Mouse (Mus musculus): ENCODE data around the gene Ncapg2. TPM values are rescaled to one million over a fixed set of nuclear protein-coding genes. Genes with fewer than 3 reads are reported as not detected.
A peak's percentile ranks its signal among the peaks of the same experiment; 100 is the strongest.

The Ncapg2 gene
- polyA plus RNA-seq, 1 experiment from 2014 or later, result 21.2 TPM

DNA sequence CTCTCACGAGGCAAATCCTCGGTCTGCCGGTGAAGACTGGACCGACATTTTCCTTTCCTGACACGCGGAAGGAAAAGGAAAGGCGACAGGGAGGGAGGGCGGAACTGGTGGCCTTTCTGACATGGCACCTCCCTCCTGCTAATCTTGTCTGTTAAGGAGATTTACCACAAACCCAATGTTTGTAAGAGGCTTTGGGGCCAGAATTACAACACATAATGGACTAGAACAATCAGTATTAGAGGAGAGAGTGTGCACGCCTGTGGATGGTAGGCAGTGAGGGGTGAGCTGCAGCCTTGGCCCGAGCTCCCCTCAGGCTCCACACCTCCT, 81.2 kb downstream of the Ncapg2 start:
- ATAC-seq (no peak), DNase-seq (no peak)
- Histone ChIP-seq H3K4me3 (ENCODE audit: low read depth, low read length) (peak overlapping the region; percentile 34), H3K4me2 (ENCODE audit: low read depth, low read length) (peak overlapping the region; percentile 71), H3K27me3 (ENCODE audit: insufficient read depth, low read length) (peaks cover 34% of the 10 kb centered on the region), H3K9ac (replicated peaks) (no peak overlapping the region), H3K4me1 (ENCODE audit: insufficient read depth) (peaks cover 8% of the 10 kb centered on the region; the same call in 1 of the 2 replicates), H3K36me3 (replicated peaks; ENCODE audit: insufficient read depth, low read length) (no peaks in the 10 kb centered on the region), H3K27ac (ENCODE audit: low read depth) (no peak overlapping the region), H3K9me3 (ENCODE audit: low read length) (no peaks in the 10 kb centered on the region)
- 9% methylated on average over 10 of the region's 10 CpGs for WGBS (ENCODE audit: insufficient replicate concordance)
- TF ChIP-seq CTCF (IDR thresholded peaks at IDR 0.05; ENCODE audit: low read depth), result no peak
- TF ChIP-seq EP300 (IDR thresholded peaks at IDR 0.05; ENCODE audit: low read depth), result no peak

DNA sequence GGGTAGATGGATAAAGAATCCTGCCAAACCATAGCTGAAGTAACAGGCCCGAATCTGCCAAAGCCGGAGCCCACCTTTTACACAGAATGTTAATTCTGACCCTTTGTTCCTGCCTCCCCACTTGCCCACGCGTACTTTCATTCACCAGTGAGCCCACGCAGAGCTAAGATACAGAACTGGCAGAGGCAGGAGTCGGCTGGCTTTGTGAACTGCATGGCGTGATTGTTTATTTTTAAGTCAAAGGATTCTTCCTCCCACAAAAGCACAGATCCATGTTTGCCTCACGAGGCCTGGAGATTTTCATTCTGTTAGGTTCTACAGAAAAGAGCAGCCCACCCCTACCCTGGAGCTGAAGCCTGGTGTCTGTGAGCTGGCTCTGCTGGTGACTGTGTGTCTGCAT, 83.6 kb downstream of the Ncapg2 start:
- TF ChIP-seq CTCF (IDR thresholded peaks at IDR 0.05; ENCODE audit: low read depth) (no peak), EP300 (IDR thresholded peaks at IDR 0.05; ENCODE audit: low read depth) (no peak)
- WGBS (ENCODE audit: insufficient replicate concordance), result 65% methylated on average over 8 of the region's 8 CpGs
- Histone ChIP-seq H3K27ac (ENCODE audit: low read depth) (no peak overlapping the region), H3K9me3 (ENCODE audit: low read length) (no peaks in the 10 kb centered on the region), H3K4me3 (ENCODE audit: low read depth, low read length) (no peak overlapping the region), H3K4me2 (ENCODE audit: low read depth, low read length) (no peak overlapping the region), H3K9ac (replicated peaks) (no peak overlapping the region), H3K4me1 (ENCODE audit: insufficient read depth) (peaks cover 6% of the 10 kb centered on the region; the same call in 1 of the 2 replicates), H3K36me3 (replicated peaks; ENCODE audit: insufficient read depth, low read length) (no peaks in the 10 kb centered on the region), H3K27me3 (ENCODE audit: insufficient read depth, low read length) (peaks cover 31% of the 10 kb centered on the region)
- DNase-seq (no peak), ATAC-seq (no peak)

DNA sequence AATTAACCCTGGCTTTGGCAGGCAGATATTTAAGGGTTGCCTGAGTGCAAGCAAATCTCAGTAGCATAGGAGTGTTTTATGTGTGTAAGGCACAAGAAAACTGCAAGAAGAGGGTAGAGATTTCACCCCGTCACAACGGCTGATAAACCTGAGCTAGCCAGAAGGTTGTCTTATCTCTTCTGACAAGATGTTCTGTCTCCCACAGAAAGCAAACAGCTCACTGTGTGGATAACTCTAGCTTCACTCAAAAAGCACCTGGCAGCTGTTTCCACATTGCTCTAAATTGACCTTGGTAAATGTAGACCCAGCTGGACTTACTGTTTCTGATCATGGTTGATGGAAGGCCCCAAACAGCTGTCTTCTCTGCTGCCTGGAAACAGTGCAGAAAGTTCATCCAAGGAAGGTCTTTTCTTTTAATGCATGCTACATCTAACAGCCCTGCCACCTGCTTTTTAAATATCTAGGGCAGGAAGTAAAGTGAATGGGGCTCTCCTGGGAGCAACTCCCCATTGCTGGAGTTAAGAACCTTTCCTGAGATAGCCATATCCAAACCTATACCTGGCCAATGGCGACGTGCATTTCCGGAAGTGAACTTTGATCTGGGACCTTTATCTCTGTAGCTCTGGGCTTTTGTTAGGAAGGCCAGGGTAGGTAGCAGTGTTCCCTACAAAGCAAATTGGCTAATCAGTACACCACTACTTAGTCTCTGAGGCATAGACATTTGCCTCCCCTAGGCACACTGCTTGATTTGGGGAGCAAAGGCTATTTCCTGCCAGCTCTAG, 85.6 kb downstream of the Ncapg2 start:
- 54% methylated on average over 5 of the region's 5 CpGs for WGBS (ENCODE audit: insufficient replicate concordance)
- H3K4me1 ChIP-seq (ENCODE audit: insufficient read depth), result peaks cover 5% of the 10 kb centered on the region; the same call in 1 of the 2 replicates
- no peak overlapping the region for H3K4me3 ChIP-seq (ENCODE audit: low read depth, low read length)
- H3K9ac ChIP-seq (replicated peaks), result no peak overlapping the region
- H3K4me2 ChIP-seq (ENCODE audit: low read depth, low read length), result no peak overlapping the region
- no peaks in the 10 kb centered on the region for H3K36me3 ChIP-seq (replicated peaks; ENCODE audit: insufficient read depth, low read length)
- DNase-seq, result no peak
- no peak for TF ChIP-seq CTCF (IDR thresholded peaks at IDR 0.05; ENCODE audit: low read depth)
- TF ChIP-seq EP300 (IDR thresholded peaks at IDR 0.05; ENCODE audit: low read depth), result no peak
- ATAC-seq, result no peak
- no peak overlapping the region for H3K27ac ChIP-seq (ENCODE audit: low read depth)
- H3K9me3 ChIP-seq (ENCODE audit: low read length), result no peaks in the 10 kb centered on the region
- H3K27me3 ChIP-seq (ENCODE audit: insufficient read depth, low read length), result peaks cover 19% of the 10 kb centered on the region

DNA sequence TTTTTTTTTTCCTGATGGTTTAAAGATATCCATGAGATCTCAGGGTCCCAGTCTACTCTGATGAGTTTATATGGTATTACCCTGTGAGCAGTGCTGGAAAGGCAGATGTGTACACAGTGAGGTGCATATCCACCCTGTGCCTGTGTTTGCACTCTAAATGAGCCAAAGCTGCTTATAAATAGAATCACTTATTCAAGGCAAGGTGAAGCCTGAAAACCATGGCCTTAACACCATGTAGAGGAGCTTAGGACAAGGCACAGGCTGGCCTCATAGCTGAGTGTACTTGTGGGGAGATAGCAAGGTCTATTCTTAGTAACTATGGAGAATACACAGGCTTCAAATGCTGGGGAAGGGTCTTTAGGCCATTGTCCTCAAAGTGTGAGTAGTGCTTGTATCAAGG, 93.5 kb downstream of the Ncapg2 start:
- DNase-seq, result no peak
- no peaks in the 10 kb centered on the region for H3K4me1 ChIP-seq (ENCODE audit: insufficient read depth)
- H3K9me3 ChIP-seq (ENCODE audit: low read length), result no peaks in the 10 kb centered on the region
- no peak for TF ChIP-seq CTCF (IDR thresholded peaks at IDR 0.05; ENCODE audit: low read depth)
- no peak for TF ChIP-seq EP300 (IDR thresholded peaks at IDR 0.05; ENCODE audit: low read depth)
- no peaks in the 10 kb centered on the region for H3K36me3 ChIP-seq (replicated peaks; ENCODE audit: insufficient read depth, low read length)
- H3K9ac ChIP-seq (replicated peaks), result no peak overlapping the region
- no peak overlapping the region for H3K4me2 ChIP-seq (ENCODE audit: low read depth, low read length)
- H3K27ac ChIP-seq (ENCODE audit: low read depth), result no peak overlapping the region
- no peak for ATAC-seq
- no peaks in the 10 kb centered on the region; the same call in 1 of the 2 replicates for H3K27me3 ChIP-seq (ENCODE audit: insufficient read depth, low read length)
- no peak overlapping the region for H3K4me3 ChIP-seq (ENCODE audit: low read depth, low read length)

DNA sequence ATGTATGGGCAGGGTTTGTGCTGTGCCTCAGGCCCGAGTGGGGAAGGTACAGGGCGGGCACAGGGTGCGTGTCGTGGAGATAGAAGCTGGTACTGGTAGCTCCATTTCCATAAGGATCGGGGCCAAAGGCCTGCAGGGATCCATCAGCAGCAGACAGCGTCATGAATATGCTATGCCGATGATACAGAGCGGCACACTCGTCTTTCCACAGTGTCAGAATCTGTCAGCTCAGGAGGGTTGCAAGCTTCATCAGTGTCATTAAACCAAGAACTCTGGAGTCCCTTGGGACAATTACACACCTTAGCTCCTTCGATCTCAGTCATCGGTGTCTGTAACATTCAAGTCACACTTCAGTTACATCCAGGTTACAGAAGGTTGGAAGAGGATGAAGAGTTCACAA, 95.5 kb downstream of the Ncapg2 start:
- no peak overlapping the region for H3K27ac ChIP-seq (ENCODE audit: low read depth)
- WGBS (ENCODE audit: insufficient replicate concordance), result 76% methylated on average over 11 of the region's 11 CpGs
- no peak overlapping the region for H3K9ac ChIP-seq (replicated peaks)
- H3K4me2 ChIP-seq (ENCODE audit: low read depth, low read length), result no peak overlapping the region
- no peak overlapping the region for H3K4me3 ChIP-seq (ENCODE audit: low read depth, low read length)
- no peaks in the 10 kb centered on the region for H3K9me3 ChIP-seq (ENCODE audit: low read length)
- H3K36me3 ChIP-seq (replicated peaks; ENCODE audit: insufficient read depth, low read length), result no peaks in the 10 kb centered on the region
- TF ChIP-seq EP300 (IDR thresholded peaks at IDR 0.05; ENCODE audit: low read depth), result no peak
- no peak for TF ChIP-seq CTCF (IDR thresholded peaks at IDR 0.05; ENCODE audit: low read depth)
- no peaks in the 10 kb centered on the region for H3K4me1 ChIP-seq (ENCODE audit: insufficient read depth)
- no peaks in the 10 kb centered on the region; the same call in 1 of the 2 replicates for H3K27me3 ChIP-seq (ENCODE audit: insufficient read depth, low read length)
- no peak for ATAC-seq
- no peak for DNase-seq

DNA sequence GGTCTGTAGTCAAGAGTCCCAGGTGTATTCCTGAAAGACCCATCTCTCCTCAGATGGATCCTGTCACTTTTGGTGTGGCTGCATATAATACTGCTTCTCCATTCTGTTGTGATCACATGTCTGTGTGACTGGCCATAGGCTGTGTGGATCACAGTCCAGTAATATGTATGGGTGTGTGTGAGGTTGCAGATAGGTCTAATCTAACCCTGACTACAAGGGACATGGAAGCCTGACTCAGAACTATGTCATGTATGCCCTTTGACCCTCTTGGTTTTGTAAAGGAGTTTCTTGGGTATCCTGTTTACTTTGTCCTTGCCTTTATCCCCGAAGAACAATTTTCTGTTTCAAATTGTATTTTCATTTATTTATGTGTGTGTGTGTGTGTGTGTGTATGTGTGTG, 107.3 kb downstream of the Ncapg2 start:
- ATAC-seq, result no peak
- TF ChIP-seq CTCF (IDR thresholded peaks at IDR 0.05; ENCODE audit: low read depth), result no peak
- TF ChIP-seq EP300 (IDR thresholded peaks at IDR 0.05; ENCODE audit: low read depth), result no peak

More for the DNA sequence above, 107.3 kb downstream of the Ncapg2 start:
- Histone ChIP-seq H3K4me1 (ENCODE audit: insufficient read depth) (no peaks in the 10 kb centered on the region), H3K4me3 (ENCODE audit: low read depth, low read length) (no peak overlapping the region), H3K27me3 (ENCODE audit: insufficient read depth, low read length) (no peaks in the 10 kb centered on the region), H3K9ac (replicated peaks) (no peak overlapping the region), H3K9me3 (ENCODE audit: low read length) (no peaks in the 10 kb centered on the region), H3K36me3 (replicated peaks; ENCODE audit: insufficient read depth, low read length) (no peaks in the 10 kb centered on the region), H3K27ac (ENCODE audit: low read depth) (no peak overlapping the region), H3K4me2 (ENCODE audit: low read depth, low read length) (no peak overlapping the region)
- no peak for DNase-seq
- WGBS (ENCODE audit: insufficient replicate concordance), result 63% methylated on average over 1 of the region's 1 CpGs

Other genes starting within 250 kb of the Ncapg2 start
- 3.2 and 4.2 TPM in 2 replicates for gene Wdr60, start 142.4 kb upstream of the Ncapg2 start, polyA plus RNA-seq (2015; fragmentation: Nextera tagmentation; extraction: Ambion mirVana)
- not detected in 2 replicates for gene Gm11027, start 130.0 kb upstream of the Ncapg2 start, polyA plus RNA-seq (2015; fragmentation: Nextera tagmentation; extraction: Ambion mirVana)
- 4.8 and 5.7 TPM in 2 replicates for gene Esyt2, start 124.2 kb upstream of the Ncapg2 start, polyA plus RNA-seq (2015; fragmentation: Nextera tagmentation; extraction: Ambion mirVana)
- gene Ptprn2, start 80.3 kb downstream of the Ncapg2 start, polyA plus RNA-seq (2015; fragmentation: Nextera tagmentation; extraction: Ambion mirVana), result 0.14 TPM in 1 of 2 replicates, not detected in the other

Measured in liver, postnatal 0 days (tissue).